Mouse (Mus musculus) myocyte (in vitro differentiated cells): Measurements from ENCODE around the gene Inpp5d.

Source experiments
- CEBPB ChIP-seq: IDR thresholded peaks from 2 replicates; pipeline ENCODE4 v1.6.1; 2011; ENCODE audit warnings: mild to moderate bottlenecking, moderate library complexity; ENCODE audit not compliant: poor library complexity, insufficient read depth, severe bottlenecking
- E2F4 ChIP-seq: IDR thresholded peaks from one replicate; pipeline ENCODE4 v1.6.1; 2011; ENCODE audit warnings: mild to moderate bottlenecking, control low read depth, moderate library complexity; ENCODE audit not compliant: insufficient read depth
- MAX ChIP-seq: IDR thresholded peaks from one replicate; pipeline ENCODE4 v1.6.1; 2011; ENCODE audit warnings: low read depth, mild to moderate bottlenecking, control low read depth
- MYOD1 ChIP-seq, 3 experiments: IDR thresholded peaks; one replicate each; pipeline ENCODE4 v1.6.1; 2011; ENCODE audit warnings: control low read depth in 2 of 3, low read depth in 2 of 3, mild to moderate bottlenecking in 2 of 3, moderate library complexity in 1 of 3; ENCODE audit not compliant: insufficient read length in 2 of 3, control insufficient read depth in 1 of 3
- MYOG ChIP-seq, 3 experiments: IDR thresholded peaks; one replicate each; pipeline ENCODE4 v1.6.1; 2011; ENCODE audit warnings: control low read depth in 2 of 3, low read depth in 2 of 3, mild to moderate bottlenecking in 2 of 3; ENCODE audit not compliant: insufficient read length in 2 of 3, control insufficient read depth in 1 of 3, insufficient read depth in 1 of 3
- POLR2A ChIP-seq: IDR thresholded peaks from one replicate; pipeline ENCODE4 v1.6.1; 2011; ENCODE audit warnings: low read depth, mild to moderate bottlenecking, control low read depth, moderate library complexity; ENCODE audit not compliant: insufficient read length
- POLR2AphosphoS2 ChIP-seq: IDR thresholded peaks from one replicate; pipeline ENCODE4 v1.6.1; 2011; ENCODE audit warnings: low read depth, control low read depth; ENCODE audit not compliant: insufficient read length
- SRF ChIP-seq: IDR thresholded peaks from one replicate; pipeline ENCODE4 v1.6.1; 2011; ENCODE audit warnings: low read depth; ENCODE audit not compliant: control insufficient read depth, insufficient read length
- TCF12 ChIP-seq: IDR thresholded peaks from one replicate; pipeline ENCODE4 v1.6.1; 2011; ENCODE audit warnings: mild to moderate bottlenecking, control low read depth; ENCODE audit not compliant: poor library complexity, insufficient read depth, severe bottlenecking
- TCF3 ChIP-seq: IDR thresholded peaks from one replicate; pipeline ENCODE4 v1.6.1; 2011; ENCODE audit warnings: low read depth, control low read depth; ENCODE audit not compliant: insufficient read length
- USF1 ChIP-seq: IDR thresholded peaks from one replicate; pipeline ENCODE4 v1.6.1; 2011; ENCODE audit warnings: low read depth, mild to moderate bottlenecking, control low read depth, moderate library complexity

DNA sequence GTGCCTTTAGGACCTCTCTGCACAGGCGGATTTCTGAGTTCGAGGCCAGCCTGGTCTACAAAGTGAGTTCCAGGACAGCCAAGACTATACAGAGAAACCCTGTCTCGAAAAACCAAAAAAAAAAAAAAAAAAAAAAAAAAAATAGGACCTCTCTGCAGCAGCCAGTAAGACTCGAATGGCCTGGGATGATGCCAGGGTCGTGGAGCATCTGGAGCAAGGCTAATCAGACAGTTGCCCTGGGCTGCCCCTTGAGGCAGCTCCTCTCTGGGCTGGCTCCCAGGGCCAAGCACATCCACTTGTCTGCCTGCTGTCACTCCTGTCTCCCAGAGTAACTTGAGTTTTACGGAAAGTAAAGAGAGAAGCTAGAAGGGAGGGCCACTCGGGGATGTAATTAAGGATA is 24.9 kb downstream of the Inpp5d start:
- TF ChIP-seq MAX (no peak), TCF12 (no peak), POLR2AphosphoS2 (no peak), MYOD1 (IDR thresholded peaks at IDR 0.05; ENCODE audit: control insufficient read depth in 1 of 3, insufficient read length in 2 of 3, low read depth in 2 of 3) (no peak), POLR2A (no peak), MYOG (IDR thresholded peaks at IDR 0.05; ENCODE audit: control insufficient read depth in 1 of 3, insufficient read depth in 1 of 3, insufficient read length in 2 of 3, low read depth in 2 of 3) (no peak), CEBPB (no peak), E2F4 (no peak), USF1 (no peak), TCF3 (no peak), SRF (no peak)
